ENCODE assay signal across 8 mouse cellular contexts in the genomic region with DNA sequence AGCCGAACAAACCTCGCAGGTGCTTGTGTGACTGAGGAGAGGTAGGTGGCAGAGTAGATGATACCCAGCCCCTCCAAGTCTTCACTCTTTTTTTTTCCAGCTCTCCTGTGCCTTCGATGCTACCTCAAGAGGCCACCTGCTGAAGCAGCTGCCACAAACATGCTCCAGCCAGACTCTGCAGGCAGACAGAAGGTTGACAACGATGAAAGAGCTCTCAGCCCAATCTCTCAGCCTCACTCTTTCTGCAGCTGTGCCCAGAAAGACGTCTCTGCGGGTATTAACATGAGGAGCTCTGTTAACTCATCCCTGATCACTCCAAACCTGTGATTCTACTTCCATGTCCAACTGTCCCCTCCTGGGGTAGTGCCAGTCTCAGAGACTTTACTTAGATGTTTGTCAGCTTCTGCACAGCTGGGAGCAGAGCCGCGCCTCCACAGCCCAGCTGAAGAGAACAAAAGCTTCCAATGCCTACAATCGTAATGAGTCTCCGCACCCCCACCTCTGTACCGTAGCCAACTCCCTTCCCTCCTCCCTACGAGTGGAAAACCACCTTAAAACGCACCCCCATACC.
A peak's percentile ranks its signal among the peaks of the same experiment; 100 is the strongest.
DNase-seq lines count a peak whose midpoint lies in the region; ATAC-seq and TF ChIP-seq lines count a peak whose summit lies in the region.

No protein-coding gene starts in this region.

- 11% methylated on average over 13 of the region's 13 CpGs for WGBS in kidney, embryonic 16.5 days
- 7% methylated on average over 13 of the region's 13 CpGs for WGBS in forebrain, embryonic 13.5 days
- WGBS in hindbrain, postnatal 0 days: 6% methylated on average over 13 of the region's 13 CpGs
- WGBS in limb, embryonic 12.5 days: 13% methylated on average over 13 of the region's 13 CpGs
- 10% methylated on average over 13 of the region's 13 CpGs for WGBS in neural tube, embryonic 12.5 days

- peak overlapping the region; percentile 64 for H3K9ac ChIP-seq in kidney, embryonic 16.5 days (replicated peaks; ENCODE audit: low read length)
- peak overlapping the region; percentile 57 for H3K9ac ChIP-seq in forebrain, embryonic 13.5 days
- peak overlapping the region; percentile 45 for H3K9ac ChIP-seq in hindbrain, postnatal 0 days (replicated peaks; ENCODE audit: low read length)
- H3K9ac ChIP-seq in limb, embryonic 12.5 days (replicated peaks): peak overlapping the region; percentile 57
- peak overlapping the region; percentile 65 for H3K9ac ChIP-seq in neural tube, embryonic 12.5 days

- TF ChIP-seq CTCF in hindbrain, postnatal 0 days (IDR thresholded peaks at IDR 0.05; ENCODE audit: low read depth): no peak

- no peaks in the 10 kb centered on the region for H3K36me3 ChIP-seq in kidney, embryonic 16.5 days (ENCODE audit: insufficient read depth, low read length)
- no peaks in the 10 kb centered on the region for H3K36me3 ChIP-seq in forebrain, embryonic 13.5 days (ENCODE audit: poor library complexity, severe bottlenecking)
- no peaks in the 10 kb centered on the region for H3K36me3 ChIP-seq in hindbrain, postnatal 0 days (ENCODE audit: insufficient read depth, low read length)
- H3K36me3 ChIP-seq in limb, embryonic 12.5 days: no peaks in the 10 kb centered on the region
- H3K36me3 ChIP-seq in neural tube, embryonic 12.5 days: no peaks in the 10 kb centered on the region

- no peak overlapping the region for H3K27ac ChIP-seq in kidney, embryonic 16.5 days (ENCODE audit: low read length)
- H3K27ac ChIP-seq in forebrain, embryonic 13.5 days: peak overlapping the region; percentile 71
- peak overlapping the region; percentile 74 for H3K27ac ChIP-seq in hindbrain, postnatal 0 days
- no peak overlapping the region for H3K27ac ChIP-seq in limb, embryonic 12.5 days
- H3K27ac ChIP-seq in neural tube, embryonic 12.5 days: peak overlapping the region; percentile 57

- H3K4me3 ChIP-seq in kidney, embryonic 16.5 days (ENCODE audit: low read length): peak overlapping the region; percentile 57
- H3K4me3 ChIP-seq in forebrain, embryonic 13.5 days: peak overlapping the region; percentile 40
- H3K4me3 ChIP-seq in hindbrain, postnatal 0 days (ENCODE audit: low read length): peak overlapping the region; percentile 36
- H3K4me3 ChIP-seq in limb, embryonic 12.5 days (replicated peaks): peak overlapping the region; percentile 42
- peak overlapping the region; percentile 34 for H3K4me3 ChIP-seq in neural tube, embryonic 12.5 days

- H3K27me3 ChIP-seq in kidney, embryonic 16.5 days (ENCODE audit: insufficient read depth, low read length): no peaks in the 10 kb centered on the region
- peaks cover 16% of the 10 kb centered on the region; the same call in 1 of the 2 replicates for H3K27me3 ChIP-seq in forebrain, embryonic 13.5 days
- no peaks in the 10 kb centered on the region for H3K27me3 ChIP-seq in hindbrain, postnatal 0 days (ENCODE audit: insufficient read depth, low read length)
- H3K27me3 ChIP-seq in limb, embryonic 12.5 days: 0 out of 2 replicates have a peak, but pooled peaks cover 5% of the 10 kb centered on the region
- no peaks in the 10 kb centered on the region for H3K27me3 ChIP-seq in neural tube, embryonic 12.5 days (replicated peaks)

- H3K4me2 ChIP-seq in kidney, embryonic 16.5 days (replicated peaks; ENCODE audit: low read depth, low read length): peak overlapping the region; percentile 94
- peak overlapping the region; percentile 73 for H3K4me2 ChIP-seq in forebrain, embryonic 13.5 days
- peak overlapping the region; percentile 65 for H3K4me2 ChIP-seq in hindbrain, postnatal 0 days (ENCODE audit: low read depth, low read length)
- H3K4me2 ChIP-seq in limb, embryonic 12.5 days: peak overlapping the region; percentile 78
- peak overlapping the region; percentile 70 for H3K4me2 ChIP-seq in neural tube, embryonic 12.5 days (replicated peaks)

- peak; percentile 86 for ATAC-seq in kidney, embryonic 16.5 days (ENCODE audit: low FRiP score, low TSS enrichment)
- peak; percentile 86 for ATAC-seq in forebrain, embryonic 13.5 days
- ATAC-seq in hindbrain, postnatal 0 days: peak; percentile 84
- peak; percentile 61; the same call in 1 of the 2 replicates for ATAC-seq in limb, embryonic 12.5 days (ENCODE audit: insufficient number of reproducible peaks, insufficient read depth, low FRiP score, low TSS enrichment, low read depth)
- ATAC-seq in neural tube, embryonic 12.5 days (ENCODE audit: low FRiP score, low read depth): peak; percentile 80
- ATAC-seq in activated CD4-positive, CD25-positive, alpha-beta regulatory T cell, adult 4 months: no peak
- no peak for ATAC-seq in erythroid progenitor cell, adult 5-6 weeks (replicated peaks; ENCODE audit: low FRiP score, poor library complexity, severe bottlenecking)

- no peak for DNase-seq in kidney, adult 11 months
- DNase-seq in hindbrain, postnatal 0 days (ENCODE audit: low spot score): peak; percentile 76

- no peaks in the 10 kb centered on the region for H3K9me3 ChIP-seq in kidney, embryonic 16.5 days (ENCODE audit: low read length)
- H3K9me3 ChIP-seq in forebrain, embryonic 13.5 days (replicated peaks): no peaks in the 10 kb centered on the region
- H3K9me3 ChIP-seq in hindbrain, postnatal 0 days (ENCODE audit: low read length): no peaks in the 10 kb centered on the region
- no peaks in the 10 kb centered on the region for H3K9me3 ChIP-seq in limb, embryonic 12.5 days
- H3K9me3 ChIP-seq in neural tube, embryonic 12.5 days: no peaks in the 10 kb centered on the region

- H3K4me1 ChIP-seq in kidney, embryonic 16.5 days (ENCODE audit: insufficient read depth, low read length): peaks cover 9% of the 10 kb centered on the region; the same call in 1 of the 2 replicates
- H3K4me1 ChIP-seq in forebrain, embryonic 13.5 days: peaks cover 28% of the 10 kb centered on the region
- peaks cover 11% of the 10 kb centered on the region; the same call in 1 of the 2 replicates for H3K4me1 ChIP-seq in hindbrain, postnatal 0 days (ENCODE audit: insufficient read depth, low read length)
- H3K4me1 ChIP-seq in limb, embryonic 12.5 days (replicated peaks): peaks cover 8% of the 10 kb centered on the region
- H3K4me1 ChIP-seq in neural tube, embryonic 12.5 days: peaks cover 14% of the 10 kb centered on the region

Comparison
In these comparisons a context has a peak if more than half of its experiments do, and no peak if none do; other contexts are left out.
1. ATAC-seq: peak in kidney, embryonic 16.5 days (single experiment), forebrain, embryonic 13.5 days (single experiment), hindbrain, postnatal 0 days (single experiment), limb, embryonic 12.5 days (single experiment) and neural tube, embryonic 12.5 days (single experiment); none in activated CD4-positive, CD25-positive, alpha-beta regulatory T cell, adult 4 months (single experiment) and erythroid progenitor cell, adult 5-6 weeks (single experiment).
2. H3K27ac ChIP-seq: peak in forebrain, embryonic 13.5 days (single experiment), hindbrain, postnatal 0 days (single experiment) and neural tube, embryonic 12.5 days (single experiment); none in kidney, embryonic 16.5 days (single experiment) and limb, embryonic 12.5 days (single experiment).
3. Peak in every context shown above with its lines, with median percentiles within 50 percentile points of each other: H3K4me2 ChIP-seq, H3K4me3 ChIP-seq and H3K9ac ChIP-seq.